Mouse (Mus musculus) intestine, embryonic 16.5 days (tissue): Measurements from ENCODE around the gene Kcnj9. TPM values are rescaled to one million over a fixed set of nuclear protein-coding genes. Genes with fewer than 3 reads are reported as not detected.
A peak's percentile ranks its signal among the peaks of the same experiment; 100 is the strongest.

Experiments
- ATAC-seq: fragments of 200-750 bp; cut with Nextera tagmentation; 2 replicates; pipeline ENCODE4 v1.8.0; 2017; ENCODE audit warnings: moderate TSS enrichment, moderate library complexity
- H3K27ac ChIP-seq: fragments of 300-500 bp; sonication (generic); 2 replicates; pipeline ENCODE4 v1.5.1; 2014; ENCODE audit warnings: mild to moderate bottlenecking, low read length
- H3K27me3 ChIP-seq: fragments of 300-500 bp; sonication (generic); replicated peaks from 2 replicates; pipeline ENCODE4 v1.6.1; 2014; ENCODE audit warnings: low read length, control low read depth, mixed read lengths; ENCODE audit not compliant: control insufficient read depth, insufficient read depth
- H3K36me3 ChIP-seq: fragments of 300-500 bp; sonication (generic); 2 replicates; pipeline ENCODE4 v1.6.1; 2014; ENCODE audit warnings: low read length, control low read depth; ENCODE audit not compliant: control insufficient read depth, insufficient read depth
- H3K4me1 ChIP-seq: fragments of 300-500 bp; sonication (generic); 2 replicates; pipeline ENCODE4 v1.6.1; 2014; ENCODE audit warnings: low read length, control low read depth, mixed read lengths; ENCODE audit not compliant: control insufficient read depth, insufficient read depth
- H3K4me2 ChIP-seq: fragments of 300-500 bp; sonication (generic); 2 replicates; pipeline ENCODE4 v1.6.1; 2014; ENCODE audit warnings: low read depth, low read length, control low read depth
- H3K4me3 ChIP-seq: fragments of 300-500 bp; sonication (generic); 2 replicates; pipeline ENCODE4 v1.5.1; 2014; ENCODE audit warnings: mild to moderate bottlenecking, low read length
- H3K9ac ChIP-seq: fragments of 300-500 bp; sonication (generic); 2 replicates; pipeline ENCODE4 v1.6.1; 2014; ENCODE audit warnings: low read depth, low read length
- H3K9me3 ChIP-seq: fragments of 300-500 bp; sonication (generic); 2 replicates; pipeline ENCODE4 v1.6.1; 2016; ENCODE audit warnings: low read length, control low read depth; ENCODE audit not compliant: control insufficient read depth
- WGBS: fragments of 180-500 bp; shearing (Covaris S2); extraction: QIAGEN DNeasy Blood & Tissue Kit; methylation state at CpG from one replicate; pipeline ENCODE4 v1.1.7; 2014; 5-methylcytosine and 5-hydroxymethylcytosine counted together
- polyA plus RNA-seq: library from polyadenylated mRNA; unstranded; fragments of >200 nt; fragmentation: Nextera tagmentation; extraction: Ambion mirVana; gene quantifications from 2 replicates; pipeline ENCODE4 v1.2.1, GENCODE M21; 2015

Kcnj9 gene
- polyA plus RNA-seq, 1 experiment from 2014 or later: not detected

DNA sequence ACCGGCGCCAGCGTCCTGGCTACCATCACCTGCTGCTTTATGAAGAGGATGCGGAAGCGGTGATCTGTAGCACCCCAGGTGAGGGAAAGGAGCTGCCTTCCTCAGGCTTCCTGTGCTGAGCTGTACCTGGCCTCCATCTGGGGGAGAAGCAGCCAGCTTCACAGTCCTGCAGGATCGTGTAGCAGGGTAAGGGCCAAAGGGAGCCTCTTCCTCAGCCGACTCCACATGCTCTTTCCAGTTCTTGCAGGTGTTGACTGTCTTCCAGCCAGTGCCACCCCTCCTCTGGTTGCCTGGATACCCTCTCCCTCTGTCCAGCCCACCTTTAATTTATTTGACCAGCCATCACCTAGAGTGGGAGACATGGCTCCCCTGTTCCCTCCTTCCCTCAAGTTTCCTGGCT is 9.8 kb downstream of the Kcnj9 start:
- Histone ChIP-seq H3K36me3 (peaks cover 9% of the 10 kb centered on the region), H3K9ac (no peak overlapping the region), H3K4me3 (no peak overlapping the region), H3K9me3 (no peaks in the 10 kb centered on the region), H3K4me1 (peaks cover 5% of the 10 kb centered on the region; the same call in 1 of the 2 replicates), H3K27me3 (no peaks in the 10 kb centered on the region), H3K27ac (no peak overlapping the region), H3K4me2 (no peak overlapping the region)
- no peak for ATAC-seq
- 80% methylated on average over 7 of the region's 7 CpGs for WGBS

DNA sequence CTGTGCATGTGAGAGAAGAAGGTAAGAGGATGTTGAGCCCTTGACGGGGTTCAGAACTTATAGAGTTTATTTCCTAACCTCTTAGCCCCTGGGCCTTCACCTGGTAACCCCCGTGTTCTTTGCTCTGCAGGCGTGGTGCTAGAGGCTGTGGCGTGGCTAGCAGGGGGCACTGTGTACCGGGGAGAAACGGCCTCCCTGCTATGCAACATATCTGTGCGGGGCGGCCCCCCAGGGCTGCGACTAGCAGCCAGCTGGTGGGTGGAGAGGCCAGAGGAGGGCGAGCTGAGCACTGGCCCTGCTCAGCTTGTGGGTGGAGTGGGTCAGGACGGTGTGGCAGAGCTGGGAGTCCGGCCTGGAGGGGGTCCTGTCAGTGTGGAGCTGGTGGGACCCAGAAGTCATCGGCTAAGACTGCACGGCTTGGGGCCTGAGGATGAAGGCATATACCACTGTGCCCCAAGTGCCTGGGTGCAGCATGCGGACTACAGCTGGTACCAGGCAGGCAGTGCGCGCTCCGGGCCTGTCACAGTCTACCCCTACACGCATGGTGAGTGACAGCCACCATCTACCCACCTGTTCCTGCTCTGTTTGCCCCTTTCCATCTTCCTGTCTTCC is 10.6 kb downstream of the Kcnj9 start:
- 84% methylated on average over 19 of the region's 19 CpGs for WGBS

DNA sequence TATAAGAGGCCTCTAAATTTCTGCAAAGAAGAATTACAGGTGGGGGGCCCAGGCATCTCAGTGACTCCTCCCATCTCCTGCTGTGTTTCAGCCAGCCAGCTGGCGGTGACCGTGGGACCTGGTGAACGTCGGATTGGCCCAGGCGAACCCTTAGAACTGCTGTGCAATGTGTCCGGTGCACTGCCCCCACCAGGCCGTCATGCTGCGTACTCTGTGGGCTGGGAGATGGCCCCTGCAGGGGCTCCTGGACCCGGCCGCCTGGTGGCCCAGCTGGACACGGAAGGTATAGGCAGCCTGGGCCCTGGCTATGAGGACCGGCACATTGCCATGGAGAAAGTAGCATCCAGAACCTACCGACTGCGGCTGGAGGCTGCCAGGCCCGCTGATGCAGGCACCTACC is 11.2 kb downstream of the Kcnj9 start:
- no peak for ATAC-seq
- Histone ChIP-seq H3K27me3 (no peaks in the 10 kb centered on the region), H3K9ac (no peak overlapping the region), H3K4me2 (no peak overlapping the region), H3K9me3 (no peaks in the 10 kb centered on the region), H3K36me3 (peaks cover 9% of the 10 kb centered on the region), H3K4me1 (peaks cover 14% of the 10 kb centered on the region), H3K27ac (no peak overlapping the region), H3K4me3 (no peak overlapping the region)
- WGBS: 69% methylated on average over 15 of the region's 15 CpGs

More for the DNA sequence above, 10.6 kb downstream of the Kcnj9 start:
- no peak for ATAC-seq
- Histone ChIP-seq H3K27ac (no peak overlapping the region), H3K4me1 (peaks cover 8% of the 10 kb centered on the region), H3K4me2 (no peak overlapping the region), H3K9ac (no peak overlapping the region), H3K9me3 (no peaks in the 10 kb centered on the region), H3K36me3 (peaks cover 9% of the 10 kb centered on the region), H3K4me3 (no peak overlapping the region), H3K27me3 (no peaks in the 10 kb centered on the region)

DNA sequence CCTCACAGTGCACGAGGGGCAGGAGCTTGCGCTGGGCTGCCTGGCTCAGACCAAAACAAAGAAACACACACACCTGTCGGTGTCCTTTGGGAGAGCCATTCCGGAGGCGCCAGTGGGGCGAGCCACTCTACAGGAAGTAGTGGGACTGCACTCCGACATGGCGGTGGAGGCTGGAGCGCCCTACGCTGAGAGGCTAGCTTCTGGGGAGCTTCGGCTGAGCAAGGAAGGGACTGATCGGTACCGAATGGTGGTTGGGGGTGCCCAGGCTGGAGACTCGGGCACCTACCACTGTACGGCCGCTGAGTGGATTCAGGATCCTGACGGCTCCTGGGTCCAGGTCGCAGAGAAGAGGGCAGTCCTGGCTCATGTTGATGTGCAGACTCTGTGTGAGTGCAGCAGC is 11.7 kb downstream of the Kcnj9 start:
- H3K9ac ChIP-seq: no peak overlapping the region
- H3K36me3 ChIP-seq: peaks cover 9% of the 10 kb centered on the region
- H3K27me3 ChIP-seq: no peaks in the 10 kb centered on the region
- ATAC-seq: no peak
- H3K9me3 ChIP-seq: no peaks in the 10 kb centered on the region
- WGBS: 72% methylated on average over 18 of the region's 18 CpGs
- no peak overlapping the region for H3K27ac ChIP-seq
- no peak overlapping the region for H3K4me3 ChIP-seq
- no peak overlapping the region for H3K4me2 ChIP-seq
- H3K4me1 ChIP-seq: peaks cover 17% of the 10 kb centered on the region

DNA sequence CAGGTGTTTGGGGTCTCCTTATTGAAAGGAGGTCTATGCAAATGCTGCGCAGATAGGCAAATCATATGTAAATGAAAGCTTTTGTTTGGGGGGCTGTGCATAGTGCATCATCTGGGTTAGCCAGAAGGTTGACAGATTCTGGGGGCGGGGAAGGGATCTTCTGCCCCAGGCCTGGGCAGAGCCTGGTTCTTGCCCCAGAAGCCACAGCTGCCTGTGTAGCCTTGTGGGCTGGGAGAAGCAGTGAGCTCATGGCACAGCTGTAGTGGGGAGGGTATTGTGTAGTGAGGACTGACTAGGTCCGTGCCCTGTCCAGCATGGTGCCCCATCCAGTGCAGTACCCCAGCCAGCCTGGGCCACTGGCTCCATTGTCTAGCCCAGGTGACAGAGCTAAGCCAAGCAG is 14.2 kb downstream of the Kcnj9 start:
- no peak overlapping the region for H3K4me3 ChIP-seq
- no peak overlapping the region for H3K9ac ChIP-seq
- WGBS: 82% methylated on average over 3 of the region's 3 CpGs
- peaks cover 25% of the 10 kb centered on the region for H3K4me1 ChIP-seq
- H3K9me3 ChIP-seq: no peaks in the 10 kb centered on the region
- H3K4me2 ChIP-seq: no peak overlapping the region
- H3K27ac ChIP-seq: no peak overlapping the region
- no peak for ATAC-seq
- no peaks in the 10 kb centered on the region for H3K27me3 ChIP-seq
- H3K36me3 ChIP-seq: peaks cover 9% of the 10 kb centered on the region

DNA sequence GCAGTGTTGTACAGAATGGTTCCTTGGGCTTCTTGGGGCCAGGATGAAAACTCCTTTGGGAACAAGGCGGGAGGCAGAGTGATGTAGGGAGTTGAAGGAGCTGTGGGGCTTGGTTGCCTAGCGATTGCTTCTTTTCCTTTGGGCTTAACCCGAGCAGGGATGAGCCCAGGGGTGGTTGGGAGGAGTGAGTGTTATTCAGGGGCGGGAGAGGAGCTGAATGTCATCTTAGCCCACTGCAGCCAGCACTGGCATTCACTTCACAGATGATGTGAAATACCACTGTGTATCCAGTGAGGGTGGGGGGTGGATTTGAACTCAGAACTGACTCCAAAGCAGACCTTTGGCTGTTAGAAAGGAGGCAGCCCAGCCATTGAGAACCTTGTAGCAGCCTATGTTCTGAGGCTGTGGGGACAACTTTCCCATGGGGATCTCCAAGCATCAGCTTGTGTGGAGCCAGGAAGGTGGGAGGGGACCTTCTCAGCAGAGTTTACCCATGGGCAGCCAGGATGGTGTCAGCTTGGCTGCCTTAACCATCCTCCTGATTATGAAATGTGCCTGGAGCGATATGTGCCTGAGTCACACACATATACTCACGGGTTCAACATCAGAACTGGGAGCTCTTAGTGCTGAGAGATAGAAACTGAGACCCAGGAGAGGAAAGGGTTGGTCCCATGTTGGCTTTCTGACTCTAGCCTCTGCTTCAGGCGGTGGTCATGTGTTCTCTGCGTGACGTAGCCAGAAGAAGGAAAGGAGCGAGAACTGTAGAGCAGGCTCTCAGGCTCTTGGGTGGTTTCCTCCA is 15.3 kb downstream of the Kcnj9 start:
- WGBS: 76% methylated on average over 10 of the region's 10 CpGs
- H3K4me3 ChIP-seq: no peak overlapping the region
- H3K27me3 ChIP-seq: no peaks in the 10 kb centered on the region
- H3K4me2 ChIP-seq: peak overlapping the region; percentile 94
- ATAC-seq: no peak
- peaks cover 23% of the 10 kb centered on the region for H3K4me1 ChIP-seq
- peaks cover 9% of the 10 kb centered on the region for H3K36me3 ChIP-seq
- H3K9ac ChIP-seq: no peak overlapping the region
- no peaks in the 10 kb centered on the region for H3K9me3 ChIP-seq
- H3K27ac ChIP-seq: no peak overlapping the region

DNA sequence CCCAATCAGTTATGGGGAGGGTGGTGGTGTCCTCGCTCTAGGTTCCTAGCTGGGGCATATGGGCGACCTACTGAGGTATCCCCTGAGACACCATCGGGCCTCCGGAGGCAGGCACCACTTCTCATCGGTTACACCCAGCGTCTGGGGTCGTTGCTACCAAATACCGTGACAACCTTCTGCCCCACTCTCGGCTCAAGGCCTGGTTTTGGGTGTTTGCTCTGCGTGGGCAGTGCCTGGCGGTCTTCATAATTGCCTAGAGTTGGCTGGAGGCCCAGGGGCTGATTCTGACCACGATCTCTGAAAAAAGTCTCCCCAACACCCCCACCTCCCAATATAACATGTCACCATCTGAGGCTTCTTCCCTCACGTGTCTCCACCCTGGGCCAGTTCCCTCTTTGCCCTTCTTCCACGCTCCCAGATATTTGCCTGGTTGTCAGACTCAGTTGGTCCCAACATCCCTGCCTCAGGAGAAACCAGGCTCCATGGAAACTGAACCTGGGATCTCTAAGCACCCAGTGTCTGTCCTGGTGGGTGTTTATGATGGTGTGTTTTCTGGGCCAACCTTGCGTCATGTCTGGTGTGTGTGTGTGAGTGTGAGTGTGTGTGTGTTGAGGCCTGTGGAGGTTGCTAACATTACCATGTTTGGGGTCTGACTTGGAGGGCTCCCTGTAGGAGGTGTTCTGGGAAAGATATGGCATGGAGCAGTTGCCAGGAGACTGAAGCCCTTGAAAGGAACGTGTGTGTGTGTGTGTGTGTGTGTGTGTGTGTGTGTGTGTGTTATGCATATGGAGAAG is 16.2 kb downstream of the Kcnj9 start:
- peaks cover 4% of the 10 kb centered on the region for H3K36me3 ChIP-seq
- peak overlapping the region; percentile 79 for H3K4me3 ChIP-seq
- H3K9me3 ChIP-seq: no peaks in the 10 kb centered on the region
- H3K4me2 ChIP-seq: peak overlapping the region; percentile 94
- WGBS: 12% methylated on average over 16 of the region's 16 CpGs
- ATAC-seq: no peak; the same call in 1 of the 2 replicates
- H3K27me3 ChIP-seq: no peaks in the 10 kb centered on the region
- no peak overlapping the region for H3K27ac ChIP-seq
- peak overlapping the region; percentile 82 for H3K9ac ChIP-seq
- H3K4me1 ChIP-seq: peaks cover 23% of the 10 kb centered on the region

DNA sequence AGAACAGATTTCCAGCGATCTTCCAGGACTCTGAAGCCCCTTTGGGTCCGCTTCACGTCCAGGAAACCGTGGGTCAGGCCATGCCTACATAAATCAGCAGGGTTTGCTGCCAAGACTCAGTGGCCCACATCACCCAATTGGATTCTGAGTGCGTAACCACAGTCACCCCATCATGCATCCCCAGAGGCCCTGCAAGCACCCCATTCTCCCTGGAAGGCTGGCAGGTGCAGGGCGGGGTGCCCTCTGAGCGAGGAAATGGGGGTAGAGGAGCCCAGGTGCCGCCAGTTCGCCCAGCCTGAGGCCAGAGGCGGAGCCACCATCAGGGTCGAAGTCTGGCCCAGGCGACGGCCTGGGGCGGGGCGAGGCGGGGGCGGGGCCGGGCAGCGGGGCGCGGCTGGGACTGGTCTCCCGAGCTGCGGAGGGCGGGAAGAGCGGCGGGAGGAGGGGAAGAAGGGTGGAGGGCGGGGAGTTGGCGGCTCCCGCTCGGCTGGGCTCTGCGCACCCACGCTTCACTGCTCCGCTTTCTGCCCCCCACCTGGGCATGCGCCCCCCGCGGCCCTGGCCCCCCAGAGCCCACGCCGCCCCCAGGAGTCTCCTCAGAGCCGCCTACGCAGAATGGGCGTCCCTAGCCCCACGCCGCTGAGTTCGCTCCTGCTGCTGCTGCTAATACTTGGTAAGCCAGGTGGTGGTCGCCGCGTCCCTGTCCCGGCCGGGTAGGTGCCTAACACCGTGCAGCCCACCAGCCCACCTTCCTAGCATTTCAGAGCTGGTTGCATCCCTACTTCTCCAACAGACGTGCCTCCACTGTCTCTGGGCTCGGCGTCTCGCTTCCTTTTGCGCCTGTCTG is 17.0 kb downstream of the Kcnj9 start:
- peak; percentile 84 for ATAC-seq
- under 1% methylated on average over 40 of the region's 55 CpGs for WGBS
- Histone ChIP-seq H3K9ac (peak overlapping the region; percentile 82), H3K4me3 (peak overlapping the region; percentile 79), H3K4me2 (peak overlapping the region; percentile 94), H3K4me1 (peaks cover 23% of the 10 kb centered on the region), H3K27ac (peak overlapping the region; percentile 99), H3K27me3 (no peaks in the 10 kb centered on the region), H3K9me3 (no peaks in the 10 kb centered on the region), H3K36me3 (no peaks in the 10 kb centered on the region)
